Mouse (Mus musculus) pancreas, adult 10 weeks (tissue): Measurements from ENCODE around the gene Cryz. TPM values are rescaled to one million over a fixed set of nuclear protein-coding genes. Genes with fewer than 3 reads are reported as not detected.

Source experiments
- polyA plus RNA-seq: library from polyadenylated mRNA; stranded (reverse); fragments of 350-450 nt; fragmentation: Illumina TruSeq; extraction: RNeasy Lipid Tissue Mini Kit (QIAGEN cat#74804); gene quantifications from one replicate; pipeline ENCODE4 v1.2.3, GENCODE M21; 2015; ENCODE audit warnings: low read depth, low replicate concordance; ENCODE audit not compliant: insufficient read depth

Cryz gene
- polyA plus RNA-seq: 4.1 TPM

DNA sequence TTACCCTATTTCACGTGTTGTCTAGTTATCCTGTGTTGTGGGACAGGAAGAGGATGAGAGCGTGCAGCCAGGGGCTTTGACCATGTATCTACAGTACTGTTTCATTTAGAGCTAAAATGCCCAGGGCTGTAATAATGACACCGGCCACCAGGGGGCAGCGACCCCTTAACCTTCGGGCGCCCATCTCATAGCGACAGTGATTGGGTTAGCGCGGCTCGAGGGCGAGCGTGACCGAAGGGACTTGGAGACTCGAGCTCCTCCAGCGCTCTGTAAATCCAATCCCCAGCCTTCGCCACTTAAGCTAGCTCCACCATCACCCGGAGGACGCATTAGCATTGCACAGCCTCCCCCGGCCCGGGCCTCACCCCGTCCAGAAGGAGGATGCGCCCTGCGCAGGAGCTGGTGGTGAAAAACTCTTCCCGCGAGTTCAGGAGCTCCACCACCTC lies at the start of gene Cryz:
Gene Cryz, plus strand, starts transcription at position 224 of the 446 bp plus-strand sequence.

DNA sequence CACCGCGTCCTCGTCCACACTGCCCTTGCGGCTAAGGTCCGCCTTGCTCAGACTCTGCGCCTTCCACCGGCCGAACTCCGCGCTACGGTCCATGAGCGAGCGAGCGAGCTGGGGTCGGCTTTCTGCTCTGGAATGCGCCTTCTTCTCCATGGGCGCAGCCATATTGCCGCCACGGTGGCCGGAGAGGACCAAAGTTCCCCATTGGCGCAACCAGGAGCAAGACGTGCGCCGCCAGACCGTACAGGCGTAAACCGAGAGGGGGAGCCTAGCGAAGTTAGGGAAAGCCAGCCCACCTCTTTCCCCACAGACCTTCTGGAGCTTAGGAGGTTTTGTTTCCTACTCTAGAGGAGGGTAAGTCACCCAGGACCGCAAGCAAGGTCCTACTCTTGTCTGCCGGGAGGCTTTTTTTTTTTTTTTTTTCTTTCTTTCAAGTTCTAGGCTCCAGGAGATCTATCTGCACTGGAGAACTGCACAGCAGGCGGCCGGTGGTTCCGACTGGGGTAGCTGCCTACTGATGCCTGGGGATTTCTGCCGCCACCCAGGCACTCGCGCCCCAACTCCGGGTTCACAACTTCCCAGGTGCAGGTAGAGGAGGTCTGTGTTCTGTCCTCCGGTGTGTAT lies 533 bp downstream of the Cryz start, which contains the start of gene Tyw3:
Gene Tyw3, minus strand, starts transcription at position 171 of the 621 bp plus-strand sequence.

DNA sequence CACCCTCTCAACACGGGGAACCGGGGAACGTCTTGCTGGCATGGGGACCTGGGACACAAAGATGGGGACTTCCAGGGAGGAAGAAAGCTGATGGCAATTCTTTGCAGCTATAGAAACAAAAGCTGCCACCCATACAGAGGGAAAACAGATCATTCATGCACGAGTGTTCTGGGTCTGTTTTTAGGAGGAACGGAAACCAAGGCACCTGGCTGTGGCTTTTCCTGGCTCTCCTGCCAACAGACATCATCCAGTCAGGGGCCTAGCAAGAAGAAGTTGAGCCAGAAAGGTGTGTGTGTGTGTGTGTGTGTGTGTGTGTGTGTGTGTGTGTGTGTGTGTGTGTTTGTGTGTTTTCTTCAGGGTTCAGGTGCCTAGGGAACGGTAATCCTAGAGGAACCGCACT lies 67.0 kb downstream of the Cryz start, which contains the start of gene Erich3:
Gene Erich3, plus strand, starts transcription at position 315 of the 400 bp plus-strand sequence.

Other genes starting within 250 kb of the Cryz start
- gene Tyw3, start 393 bp downstream of the Cryz start, polyA plus RNA-seq: 1.3 TPM
- 1.2 TPM for gene Erich3, start 67.1 kb downstream of the Cryz start, polyA plus RNA-seq